10 mouse cellular contexts compared by ENCODE assay signal in the genomic region with DNA sequence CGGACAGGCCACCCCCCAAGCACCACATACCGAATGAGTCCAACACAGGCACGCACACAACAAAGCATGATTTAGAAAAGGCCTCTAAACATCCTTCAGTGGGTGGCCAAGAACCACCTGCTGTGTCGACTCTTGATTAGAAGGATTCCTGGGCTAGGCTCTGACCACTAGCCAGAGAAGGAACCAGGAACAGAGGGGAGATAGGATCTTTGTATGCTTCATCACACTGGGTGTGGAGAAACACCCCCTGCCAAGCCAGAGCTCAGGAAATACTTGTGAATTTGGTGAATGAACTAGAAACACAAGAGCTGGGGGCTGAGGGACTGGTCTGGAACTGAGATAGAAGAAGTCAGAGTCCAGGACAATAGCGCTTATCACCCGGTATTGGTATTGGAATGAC. TPM values are rescaled to one million over a fixed set of nuclear protein-coding genes. Genes with fewer than 3 reads are reported as not detected.
DNase-seq lines count a peak whose midpoint lies in the region; ATAC-seq lines count a peak whose summit lies in the region.
"Had no signal": no experiment of that assay in that cellular context is flagged by ENCODE, and none has a peak within 500 bp of the region (broad histone marks: within the 10 kb centered on the region; RNA-seq: fewer than 3 reads in every experiment).

No protein-coding gene starts in this region.

- no peaks in the 10 kb centered on the region for H3K9me3 ChIP-seq in heart, embryonic 16.5 days (replicated peaks; ENCODE audit: control insufficient read depth, low read length)
- H3K9me3 ChIP-seq in hindbrain, embryonic 12.5 days (replicated peaks), result no peaks in the 10 kb centered on the region
- no peaks in the 10 kb centered on the region for H3K9me3 ChIP-seq in midbrain, embryonic 15.5 days

- H3K4me3 ChIP-seq in heart, embryonic 16.5 days (ENCODE audit: low read length), result peak overlapping the region; percentile 82
- peak overlapping the region; percentile 86 for H3K4me3 ChIP-seq in hindbrain, embryonic 12.5 days
- H3K4me3 ChIP-seq in midbrain, embryonic 15.5 days, result peak overlapping the region; percentile 59

- no peak for DNase-seq in heart, postnatal 25 days (ENCODE audit: low spot score)
- DNase-seq in R1 (ENCODE audit: low read depth, low spot score), result peak; percentile 46
- no peak for DNase-seq in cerebellum, adult 11-12 months
- no peak for DNase-seq in retina, embryonic 14.5 days (ENCODE audit: low spot score)
- DNase-seq: gastrocnemius, adult 2 months had no signal

- H3K27me3 ChIP-seq in heart, embryonic 16.5 days (ENCODE audit: control insufficient read depth, insufficient read depth, low read length), result peaks cover 7% of the 10 kb centered on the region; the same call in 1 of the 2 replicates
- H3K27me3 ChIP-seq in hindbrain, embryonic 12.5 days, result no peaks in the 10 kb centered on the region
- no peaks in the 10 kb centered on the region for H3K27me3 ChIP-seq in midbrain, embryonic 15.5 days (replicated peaks)

- H3K9ac ChIP-seq in heart, embryonic 16.5 days (ENCODE audit: low read length), result no peak overlapping the region; the same call in 1 of the 2 replicates
- H3K9ac ChIP-seq in hindbrain, embryonic 12.5 days, result peak overlapping the region; percentile 83
- H3K9ac ChIP-seq in midbrain, embryonic 15.5 days, result no peak overlapping the region

- H3K27ac ChIP-seq in heart, embryonic 16.5 days (ENCODE audit: low read length), result no peak overlapping the region
- peak overlapping the region; percentile 92; the same call in 1 of the 2 replicates for H3K27ac ChIP-seq in hindbrain, embryonic 12.5 days
- H3K27ac ChIP-seq in midbrain, embryonic 15.5 days, result 0 out of 2 replicates have a peak overlapping the region, but pooled peaks have one; percentile 66
- H3K27ac ChIP-seq: gastrocnemius, adult 2 months had no signal

- WGBS in heart, embryonic 16.5 days, result 26% methylated on average over 6 of the region's 6 CpGs
- WGBS in hindbrain, embryonic 12.5 days, result 5% methylated on average over 6 of the region's 6 CpGs
- WGBS in midbrain, embryonic 15.5 days, result 4% methylated on average over 6 of the region's 6 CpGs

- intact Hi-C loops in heart, postnatal 25 days (cut with DNase I), result loop anchor here (10.0 kb wide), 1 partner anchor 348 kb away; no protein-coding TSS in a partner anchor

- H3K36me3 ChIP-seq in heart, embryonic 16.5 days (ENCODE audit: control insufficient read depth, insufficient read depth), result peaks cover 7% of the 10 kb centered on the region; the same call in 1 of the 2 replicates
- H3K36me3 ChIP-seq in hindbrain, embryonic 12.5 days, result peaks cover 15% of the 10 kb centered on the region
- no peaks in the 10 kb centered on the region for H3K36me3 ChIP-seq in midbrain, embryonic 15.5 days (replicated peaks)

- peak overlapping the region; percentile 68 for H3K4me2 ChIP-seq in heart, embryonic 16.5 days (ENCODE audit: low read depth, low read length)
- H3K4me2 ChIP-seq in hindbrain, embryonic 12.5 days (replicated peaks), result peak overlapping the region; percentile 69
- peak overlapping the region; percentile 97 for H3K4me2 ChIP-seq in midbrain, embryonic 15.5 days

- H3K4me1 ChIP-seq in heart, embryonic 16.5 days (ENCODE audit: control insufficient read depth, insufficient read depth, low read length), result peaks cover 12% of the 10 kb centered on the region
- H3K4me1 ChIP-seq in hindbrain, embryonic 12.5 days, result peaks cover 57% of the 10 kb centered on the region
- peaks cover 62% of the 10 kb centered on the region for H3K4me1 ChIP-seq in midbrain, embryonic 15.5 days

- ATAC-seq in heart, embryonic 16.5 days (replicated peaks; ENCODE audit: extremely low read depth, insufficient read depth, low FRiP score), result no peak
- no peak for ATAC-seq in hindbrain, embryonic 12.5 days (ENCODE audit: low FRiP score)
- ATAC-seq in midbrain, embryonic 15.5 days (replicated peaks), result no peak
- ATAC-seq in megakaryocyte, adult 5-6 weeks (ENCODE audit: poor library complexity, severe bottlenecking), result no peak

RNA-seq across cellular contexts. Expression of a gene that starts 1.3 kb away (rescaled TPM):
- polyA plus RNA-seq in heart, embryonic 16.5 days (2015; fragmentation: Nextera tagmentation; extraction: Ambion mirVana), result 5.2 and 7.3 TPM in 2 replicates
- under 1 TPM; 0.31 to 0.47 TPM for total RNA-seq in heart, postnatal 25 days (2021)
- polyA plus RNA-seq in hindbrain, embryonic 12.5 days (2016; fragmentation: Nextera tagmentation; extraction: Ambion mirVana), result 20.5 and 21.4 TPM in 2 replicates
- 4.3 and 5.8 TPM in 2 replicates for polyA plus RNA-seq in midbrain, embryonic 15.5 days (2015; fragmentation: Nextera tagmentation; extraction: Ambion mirVana)
- 0.16 and 0.33 TPM in 2 replicates for total RNA-seq in megakaryocyte, adult 5-6 weeks (2015)
- not detected in 2 replicates for total RNA-seq in megakaryocyte, adult 5-6 weeks (2017)

RNA-seq across cellular contexts. Expression of a gene that starts 13.3 kb away (rescaled TPM):
- polyA plus RNA-seq in heart, embryonic 16.5 days (2015; fragmentation: Nextera tagmentation; extraction: Ambion mirVana), result 61.5 and 73.6 TPM in 2 replicates
- total RNA-seq in heart, postnatal 25 days (2021), result 10 to 100 TPM; 52.7 to 68.7 TPM
- 40.3 and 41.9 TPM in 2 replicates for polyA plus RNA-seq in hindbrain, embryonic 12.5 days (2016; fragmentation: Nextera tagmentation; extraction: Ambion mirVana)
- polyA plus RNA-seq in midbrain, embryonic 15.5 days (2015; fragmentation: Nextera tagmentation; extraction: Ambion mirVana), result 59.5 and 62.2 TPM in 2 replicates
- 107 and 135 TPM in 2 replicates for total RNA-seq in megakaryocyte, adult 5-6 weeks (2015)
- 100 and 124 TPM in 2 replicates for total RNA-seq in megakaryocyte, adult 5-6 weeks (2017)

RNA-seq across cellular contexts. Expression of a gene that starts 13.8 kb away (rescaled TPM):
- 0.89 and 1.1 TPM in 2 replicates for polyA plus RNA-seq in heart, embryonic 16.5 days (2015; fragmentation: Nextera tagmentation; extraction: Ambion mirVana)
- total RNA-seq in heart, postnatal 25 days (2021), result under 1 TPM in 1 of 2 experiments, not detected in 1; 0.31 TPM
- polyA plus RNA-seq in hindbrain, embryonic 12.5 days (2016; fragmentation: Nextera tagmentation; extraction: Ambion mirVana), result 21.7 and 22.2 TPM in 2 replicates
- 40.5 and 43.0 TPM in 2 replicates for polyA plus RNA-seq in midbrain, embryonic 15.5 days (2015; fragmentation: Nextera tagmentation; extraction: Ambion mirVana)
- total RNA-seq in megakaryocyte, adult 5-6 weeks (2015), result not detected in 2 replicates
- total RNA-seq in megakaryocyte, adult 5-6 weeks (2017), result not detected in 2 replicates
- total RNA-seq: gastrocnemius, adult 2 months had no signal

RNA-seq across cellular contexts. Expression of a gene that starts 25.2 kb away (rescaled TPM):
- not detected in 2 replicates for polyA plus RNA-seq in heart, embryonic 16.5 days (2015; fragmentation: Nextera tagmentation; extraction: Ambion mirVana)
- not detected for total RNA-seq in heart, postnatal 25 days (2021)
- polyA plus RNA-seq in hindbrain, embryonic 12.5 days (2016; fragmentation: Nextera tagmentation; extraction: Ambion mirVana), result 0.12 and 0.29 TPM in 2 replicates
- 0.14 and 0.17 TPM in 2 replicates for polyA plus RNA-seq in midbrain, embryonic 15.5 days (2015; fragmentation: Nextera tagmentation; extraction: Ambion mirVana)
- total RNA-seq in megakaryocyte, adult 5-6 weeks (2015), result not detected in 2 replicates
- total RNA-seq in megakaryocyte, adult 5-6 weeks (2017), result not detected in 2 replicates
- total RNA-seq: gastrocnemius, adult 2 months had no signal

RNA-seq across cellular contexts. Expression of a gene that starts 28.5 kb away (rescaled TPM):
- polyA plus RNA-seq in heart, embryonic 16.5 days (2015; fragmentation: Nextera tagmentation; extraction: Ambion mirVana), result 0.06 and 0.21 TPM in 2 replicates
- not detected for total RNA-seq in heart, postnatal 25 days (2021)
- polyA plus RNA-seq in hindbrain, embryonic 12.5 days (2016; fragmentation: Nextera tagmentation; extraction: Ambion mirVana), result 0.71 and 0.76 TPM in 2 replicates
- polyA plus RNA-seq in midbrain, embryonic 15.5 days (2015; fragmentation: Nextera tagmentation; extraction: Ambion mirVana), result 0.89 and 0.99 TPM in 2 replicates
- total RNA-seq in megakaryocyte, adult 5-6 weeks (2015), result 0.14 TPM in 1 of 2 replicates, not detected in the other
- not detected in 2 replicates for total RNA-seq in megakaryocyte, adult 5-6 weeks (2017)
- total RNA-seq: gastrocnemius, adult 2 months; left cerebral cortex, postnatal 25 days had no signal

Comparison
In these comparisons a context has a peak if more than half of its experiments do, and no peak if none do; other contexts are left out.
1. RNA of a gene that starts 13.8 kb away (polyA plus RNA-seq): 40.5 to 43.0 TPM in midbrain, embryonic 15.5 days and 21.7 to 22.2 TPM in hindbrain, embryonic 12.5 days; 0.89 to 1.1 TPM in heart, embryonic 16.5 days; every median in the first group is over 10 times any median in the second.
2. Peak in every context shown above with its lines, with median percentiles within 50 percentile points of each other: H3K4me2 ChIP-seq and H3K4me3 ChIP-seq.